Mouse (Mus musculus): ENCODE results near the gene Ube2d1. TPM values are rescaled to one million over a fixed set of nuclear protein-coding genes. Genes with fewer than 3 reads are reported as not detected.

Ube2d1 gene
- polyA plus RNA-seq (2015; fragmentation: Illumina TruSeq; extraction: RNeasy Lipid Tissue Mini Kit (QIAGEN cat#74804); ENCODE audit: low read depth, low replicate concordance), result 82.1 TPM

GRCm38 (mm10) chr10:71285126-71285580, at the start of gene Ube2d1:
Gene Ube2d1 (minus strand): TSS chr10:71285262.

GRCm38 (mm10) chr10:71238240-71238554, 46.9 kb downstream of the Ube2d1 start, which contains the start of gene Tfam:
Gene Tfam (minus strand): TSS chr10:71238280.

Other genes with a start within 250 kb of the Ube2d1 start
- 3.5 TPM for gene Bicc1, start 125.6 kb downstream of the Ube2d1 start, polyA plus RNA-seq (2015; fragmentation: Illumina TruSeq; extraction: RNeasy Lipid Tissue Mini Kit (QIAGEN cat#74804); ENCODE audit: low read depth, low replicate concordance)
- gene Tfam, start 47.0 kb downstream of the Ube2d1 start, polyA plus RNA-seq (2015; fragmentation: Illumina TruSeq; extraction: RNeasy Lipid Tissue Mini Kit (QIAGEN cat#74804); ENCODE audit: low read depth, low replicate concordance), result 53.6 TPM
- 188 TPM for gene Cisd1, start 59.7 kb upstream of the Ube2d1 start, polyA plus RNA-seq (2015; fragmentation: Illumina TruSeq; extraction: RNeasy Lipid Tissue Mini Kit (QIAGEN cat#74804); ENCODE audit: low read depth, low replicate concordance)
- gene Ipmk, start 62.5 kb upstream of the Ube2d1 start, polyA plus RNA-seq (2015; fragmentation: Illumina TruSeq; extraction: RNeasy Lipid Tissue Mini Kit (QIAGEN cat#74804); ENCODE audit: low read depth, low replicate concordance), result 16.3 TPM